Mouse (Mus musculus): ENCODE measurements around the gene Msmb. TPM values are rescaled to one million over a fixed set of nuclear protein-coding genes. Genes with fewer than 3 reads are reported as not detected.

The Msmb gene
- total RNA-seq (2014; rRNA removed), result not detected in 2 replicates
- polyA plus RNA-seq (2015; fragmentation: Nextera tagmentation; extraction: Ambion mirVana), result not detected in 2 replicates

DNA sequence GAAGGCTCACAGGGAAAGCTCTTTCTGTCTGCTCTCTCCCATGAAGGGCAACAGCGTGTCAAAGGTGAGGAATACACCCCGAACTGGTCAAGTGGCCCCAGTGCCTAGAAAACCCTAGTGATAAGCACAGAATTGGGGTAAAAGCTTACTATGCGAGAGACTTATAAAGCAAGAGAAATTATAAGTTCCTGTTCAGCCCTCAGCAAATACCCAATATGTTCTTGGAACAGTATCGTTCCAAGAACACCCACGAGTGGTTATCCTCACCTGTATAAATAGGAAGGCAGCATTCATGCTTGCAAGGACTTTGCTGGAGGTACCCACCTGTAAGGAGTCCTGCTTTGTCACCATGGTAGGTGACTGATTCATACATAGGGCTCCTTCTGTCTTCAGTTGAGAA, at the start of gene Msmb:
Msmb (plus strand) TSS at position 301 of the 400 bp plus-strand sequence.
- WGBS, result 88% methylated on average over 5 of the region's 5 CpGs
- Histone ChIP-seq H3K27me3 (ENCODE audit: insufficient read depth, low read length) (no peaks in the 10 kb centered on the region), H3K4me1 (ENCODE audit: insufficient read depth, low read length) (no peaks in the 10 kb centered on the region), H3K9ac (replicated peaks; ENCODE audit: low read length, poor library complexity, severe bottlenecking) (no peak within 1 kb of the TSS), H3K4me3 (ENCODE audit: low read depth, low read length) (no peak within 1 kb of the TSS), H3K36me3 (ENCODE audit: insufficient read depth, low read length) (no peaks in the 10 kb centered on the region), H3K27ac (ENCODE audit: low read depth, low read length) (no peak within 1 kb of the TSS), H3K9me3 (ENCODE audit: low read length) (no peaks in the 10 kb centered on the region), H3K4me2 (ENCODE audit: low read depth, low read length, poor library complexity, severe bottlenecking) (no peak within 1 kb of the TSS)
- TF ChIP-seq CTCF (IDR thresholded peaks at IDR 0.05), result no peak
- DNase-seq (ENCODE audit: low spot score), result no peak
- ATAC-seq (ENCODE audit: low FRiP score), result no peak

DNA sequence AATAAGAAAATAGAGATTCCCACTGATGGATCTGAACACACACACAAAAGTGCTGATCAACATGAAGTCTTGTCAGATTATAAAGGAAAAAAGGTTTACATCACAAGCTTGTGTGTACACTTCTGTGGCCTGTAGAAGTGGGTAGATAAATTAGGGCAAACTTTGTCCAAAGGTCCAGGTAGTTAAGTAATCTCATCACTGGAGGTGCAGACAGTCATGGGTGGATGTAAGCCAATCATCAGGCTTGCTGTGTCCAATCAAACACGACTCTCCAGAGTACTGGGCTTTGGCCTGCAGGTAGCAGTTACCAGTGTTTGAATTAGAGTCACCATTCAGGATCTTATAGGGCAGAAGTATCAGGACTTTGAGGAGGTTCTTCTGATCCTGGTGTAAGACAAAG, 48.8 kb upstream of the Msmb start:
- Histone ChIP-seq H3K27me3 (ENCODE audit: insufficient read depth, low read length) (no peaks in the 10 kb centered on the region), H3K36me3 (ENCODE audit: insufficient read depth, low read length) (peaks cover 38% of the 10 kb centered on the region), H3K27ac (ENCODE audit: low read depth, low read length) (no peak overlapping the region), H3K9me3 (ENCODE audit: low read length) (no peaks in the 10 kb centered on the region), H3K4me1 (ENCODE audit: insufficient read depth, low read length) (no peaks in the 10 kb centered on the region), H3K4me2 (ENCODE audit: low read depth, low read length, poor library complexity, severe bottlenecking) (no peak overlapping the region), H3K9ac (replicated peaks; ENCODE audit: low read length, poor library complexity, severe bottlenecking) (no peak overlapping the region), H3K4me3 (ENCODE audit: low read depth, low read length) (no peak overlapping the region)
- WGBS, result 77% methylated on average over 1 of the region's 1 CpGs
- no peak for TF ChIP-seq CTCF (IDR thresholded peaks at IDR 0.05)
- ATAC-seq (ENCODE audit: low FRiP score) (no peak), DNase-seq (ENCODE audit: low spot score) (no peak)

DNA sequence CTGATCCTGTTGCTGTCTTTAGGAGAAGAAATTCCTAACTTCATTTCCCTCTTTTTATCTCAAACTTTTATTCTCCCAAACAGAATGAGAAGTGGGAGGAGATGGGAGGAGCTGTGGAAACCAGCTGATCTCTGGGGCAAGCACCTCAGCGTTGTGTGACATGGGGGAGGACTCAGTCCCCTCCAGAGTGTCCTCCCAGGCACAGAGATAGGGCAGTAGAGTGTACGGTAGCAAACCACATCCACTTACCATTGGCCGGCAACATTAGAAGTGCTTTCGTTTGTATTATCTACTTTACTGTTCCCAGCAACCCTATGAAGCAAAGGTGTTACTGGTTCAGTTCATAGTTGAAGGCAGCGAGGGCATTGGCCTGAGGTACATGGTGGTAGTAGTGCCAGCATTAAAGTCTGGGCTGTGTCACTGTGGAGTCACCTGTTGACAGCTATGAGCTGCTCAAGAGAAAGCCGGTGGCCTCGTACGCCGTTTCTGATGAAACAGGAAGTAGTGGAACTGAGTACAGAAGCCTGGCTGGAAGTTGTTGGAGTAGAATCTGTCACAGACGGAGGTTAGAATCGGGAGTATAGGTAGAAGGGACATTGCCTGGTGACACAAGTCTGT, 48.2 kb upstream of the Msmb start:
- ATAC-seq (ENCODE audit: low FRiP score) (no peak), DNase-seq (ENCODE audit: low spot score) (no peak)
- Histone ChIP-seq H3K27ac (ENCODE audit: low read depth, low read length) (no peak overlapping the region), H3K36me3 (ENCODE audit: insufficient read depth, low read length) (peaks cover 44% of the 10 kb centered on the region), H3K9ac (replicated peaks; ENCODE audit: low read length, poor library complexity, severe bottlenecking) (no peak overlapping the region), H3K4me1 (ENCODE audit: insufficient read depth, low read length) (no peaks in the 10 kb centered on the region), H3K27me3 (ENCODE audit: insufficient read depth, low read length) (no peaks in the 10 kb centered on the region), H3K4me2 (ENCODE audit: low read depth, low read length, poor library complexity, severe bottlenecking) (no peak overlapping the region), H3K4me3 (ENCODE audit: low read depth, low read length) (no peak overlapping the region), H3K9me3 (ENCODE audit: low read length) (no peaks in the 10 kb centered on the region)
- no peak for TF ChIP-seq CTCF (IDR thresholded peaks at IDR 0.05)
- 92% methylated on average over 11 of the region's 11 CpGs for WGBS

DNA sequence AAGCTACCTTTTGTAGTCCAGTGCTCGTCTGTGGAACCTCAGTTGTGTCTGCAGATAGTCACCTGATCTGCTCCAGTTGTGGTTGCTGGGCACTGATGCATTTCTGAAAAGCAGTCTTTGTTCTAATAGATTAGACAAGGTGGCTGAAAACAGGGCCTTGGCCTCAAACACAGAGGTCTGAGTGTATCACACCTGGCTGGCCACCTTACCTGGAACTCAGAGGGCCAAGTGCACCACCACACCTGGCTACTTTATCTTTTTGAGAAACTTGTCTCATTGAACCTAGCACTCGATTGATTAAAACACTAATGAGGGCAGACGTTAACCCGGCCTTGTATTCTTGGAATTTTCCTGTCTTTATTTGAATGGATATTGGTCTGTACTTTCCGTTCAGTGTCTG, 46.2 kb upstream of the Msmb start:
- H3K9ac ChIP-seq (replicated peaks; ENCODE audit: low read length, poor library complexity, severe bottlenecking), result no peak overlapping the region
- H3K4me2 ChIP-seq (ENCODE audit: low read depth, low read length, poor library complexity, severe bottlenecking), result no peak overlapping the region
- no peaks in the 10 kb centered on the region for H3K9me3 ChIP-seq (ENCODE audit: low read length)
- no peak for TF ChIP-seq CTCF (IDR thresholded peaks at IDR 0.05)
- no peaks in the 10 kb centered on the region for H3K27me3 ChIP-seq (ENCODE audit: insufficient read depth, low read length)
- H3K4me1 ChIP-seq (ENCODE audit: insufficient read depth, low read length), result no peaks in the 10 kb centered on the region
- H3K4me3 ChIP-seq (ENCODE audit: low read depth, low read length), result no peak overlapping the region
- DNase-seq (ENCODE audit: low spot score) (no peak), ATAC-seq (ENCODE audit: low FRiP score) (no peak)
- WGBS, result 94% methylated on average over 5 of the region's 5 CpGs
- peaks cover 59% of the 10 kb centered on the region for H3K36me3 ChIP-seq (ENCODE audit: insufficient read depth, low read length)
- H3K27ac ChIP-seq (ENCODE audit: low read depth, low read length), result no peak overlapping the region

DNA sequence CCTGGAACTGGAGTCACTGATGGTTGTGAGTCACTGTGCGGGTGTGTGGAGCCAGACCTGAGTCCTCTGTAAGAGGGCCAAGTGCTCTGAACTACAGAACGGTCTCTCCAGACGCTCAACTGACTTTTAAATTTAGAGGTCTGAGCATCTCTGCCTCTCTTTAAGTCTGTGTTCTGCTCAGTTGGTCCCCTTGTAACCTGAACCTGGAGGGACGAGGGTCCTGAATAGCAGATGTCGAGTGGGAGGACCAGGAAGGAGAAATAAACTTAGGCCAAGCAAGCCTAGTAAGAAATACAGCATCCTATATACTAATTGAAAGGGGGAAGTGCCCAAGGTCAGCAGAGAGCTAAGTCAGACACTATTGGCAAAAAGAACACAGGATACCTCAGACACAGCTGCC, 45.1 kb upstream of the Msmb start:
- Histone ChIP-seq H3K4me3 (ENCODE audit: low read depth, low read length) (no peak overlapping the region), H3K9ac (replicated peaks; ENCODE audit: low read length, poor library complexity, severe bottlenecking) (no peak overlapping the region), H3K9me3 (ENCODE audit: low read length) (no peaks in the 10 kb centered on the region), H3K27ac (ENCODE audit: low read depth, low read length) (no peak overlapping the region), H3K4me1 (ENCODE audit: insufficient read depth, low read length) (no peaks in the 10 kb centered on the region), H3K4me2 (ENCODE audit: low read depth, low read length, poor library complexity, severe bottlenecking) (no peak overlapping the region), H3K36me3 (ENCODE audit: insufficient read depth, low read length) (peaks cover 61% of the 10 kb centered on the region), H3K27me3 (ENCODE audit: insufficient read depth, low read length) (no peaks in the 10 kb centered on the region)
- no peak for ATAC-seq (ENCODE audit: low FRiP score)
- TF ChIP-seq CTCF (IDR thresholded peaks at IDR 0.05), result no peak
- no peak for DNase-seq (ENCODE audit: low spot score)
- 89% methylated on average over 5 of the region's 5 CpGs for WGBS

DNA sequence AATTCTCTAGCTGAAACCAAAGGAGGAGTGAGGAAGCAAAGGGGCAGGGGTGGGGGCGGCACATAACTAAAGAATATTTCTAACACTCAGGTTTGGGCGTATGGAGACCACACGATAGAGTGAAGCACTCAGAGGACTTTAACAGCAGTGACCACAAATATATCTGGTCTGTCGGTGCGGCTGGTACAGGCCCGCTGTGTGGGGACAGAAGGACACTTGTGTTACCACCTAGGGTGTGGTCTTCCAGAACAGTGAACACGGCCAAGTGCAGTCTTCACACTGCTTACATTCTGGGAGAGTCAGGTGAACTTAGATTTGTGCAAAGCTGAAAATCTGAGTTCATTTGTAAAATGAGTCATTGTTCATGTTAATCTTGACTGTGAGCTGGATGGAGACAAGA, 44.1 kb upstream of the Msmb start:
- no peak for TF ChIP-seq CTCF (IDR thresholded peaks at IDR 0.05)
- ATAC-seq (ENCODE audit: low FRiP score) (no peak), DNase-seq (ENCODE audit: low spot score) (no peak)
- Histone ChIP-seq H3K9me3 (ENCODE audit: low read length) (no peaks in the 10 kb centered on the region), H3K27ac (ENCODE audit: low read depth, low read length) (no peak overlapping the region), H3K36me3 (ENCODE audit: insufficient read depth, low read length) (peaks cover 55% of the 10 kb centered on the region), H3K4me3 (ENCODE audit: low read depth, low read length) (no peak overlapping the region), H3K9ac (replicated peaks; ENCODE audit: low read length, poor library complexity, severe bottlenecking) (no peak overlapping the region), H3K4me2 (ENCODE audit: low read depth, low read length, poor library complexity, severe bottlenecking) (no peak overlapping the region), H3K4me1 (ENCODE audit: insufficient read depth, low read length) (no peaks in the 10 kb centered on the region), H3K27me3 (ENCODE audit: insufficient read depth, low read length) (no peaks in the 10 kb centered on the region)
- 97% methylated on average over 7 of the region's 7 CpGs for WGBS
